Mouse (Mus musculus) hindbrain, embryonic 13.5 days (tissue): ENCODE data around the gene Csrnp1. TPM values are rescaled to one million over a fixed set of nuclear protein-coding genes. Genes with fewer than 3 reads are reported as not detected.
"Not testable (repeated sequence)": the region's sequence is repeated elsewhere in the genome, so short reads cannot be mapped to it uniquely, and the experiment has no call there.

Experiments used
- ATAC-seq: fragments of 200-750 bp; cut with Nextera tagmentation; 2 replicates; pipeline ENCODE4 v1.8.0; 2017; ENCODE audit warnings: moderate TSS enrichment; ENCODE audit not compliant: low FRiP score
- H3K27ac ChIP-seq: fragments of 300-500 bp; sonication (generic); 2 replicates; pipeline ENCODE4 v1.5.1; 2015; ENCODE audit warnings: inconsistent platforms, mild to moderate bottlenecking, moderate library complexity
- H3K27me3 ChIP-seq: fragments of 300-500 bp; sonication (generic); 2 replicates; pipeline ENCODE4 v1.6.1; 2015; ENCODE audit warnings: mild to moderate bottlenecking, inconsistent platforms
- H3K36me3 ChIP-seq: fragments of 300-500 bp; sonication (generic); 2 replicates; pipeline ENCODE4 v1.6.1; 2015; ENCODE audit warnings: mild to moderate bottlenecking, inconsistent platforms
- H3K4me1 ChIP-seq: fragments of 300-500 bp; sonication (generic); replicated peaks from 2 replicates; pipeline ENCODE4 v1.6.1; 2015; ENCODE audit warnings: inconsistent platforms
- H3K4me2 ChIP-seq: fragments of 300-500 bp; sonication (generic); 2 replicates; pipeline ENCODE4 v1.6.1; 2015; ENCODE audit warnings: inconsistent platforms, mild to moderate bottlenecking, moderate library complexity
- H3K4me3 ChIP-seq: fragments of 300-500 bp; sonication (generic); 2 replicates; pipeline ENCODE4 v1.5.1; 2015; ENCODE audit warnings: mild to moderate bottlenecking, inconsistent platforms
- H3K9ac ChIP-seq: fragments of 300-500 bp; sonication (generic); 2 replicates; pipeline ENCODE4 v1.6.1; 2015; ENCODE audit warnings: mild to moderate bottlenecking, inconsistent platforms
- H3K9me3 ChIP-seq: fragments of 300-500 bp; sonication (generic); 2 replicates; pipeline ENCODE4 v1.6.1; 2016; ENCODE audit warnings: inconsistent platforms
- WGBS: fragments of 180-500 bp; shearing (Covaris S2); methylation state at CpG from one replicate; pipeline ENCODE4 v1.1.7; 2015; 5-methylcytosine and 5-hydroxymethylcytosine counted together
- polyA plus RNA-seq: library from polyadenylated mRNA; unstranded; fragments of >200 nt; fragmentation: Nextera tagmentation; extraction: Ambion mirVana; gene quantifications from 2 replicates; pipeline ENCODE4 v1.2.1, GENCODE M21; 2015

The Csrnp1 gene
- polyA plus RNA-seq, 1 experiment from 2014 or later, result 1.7 TPM

DNA sequence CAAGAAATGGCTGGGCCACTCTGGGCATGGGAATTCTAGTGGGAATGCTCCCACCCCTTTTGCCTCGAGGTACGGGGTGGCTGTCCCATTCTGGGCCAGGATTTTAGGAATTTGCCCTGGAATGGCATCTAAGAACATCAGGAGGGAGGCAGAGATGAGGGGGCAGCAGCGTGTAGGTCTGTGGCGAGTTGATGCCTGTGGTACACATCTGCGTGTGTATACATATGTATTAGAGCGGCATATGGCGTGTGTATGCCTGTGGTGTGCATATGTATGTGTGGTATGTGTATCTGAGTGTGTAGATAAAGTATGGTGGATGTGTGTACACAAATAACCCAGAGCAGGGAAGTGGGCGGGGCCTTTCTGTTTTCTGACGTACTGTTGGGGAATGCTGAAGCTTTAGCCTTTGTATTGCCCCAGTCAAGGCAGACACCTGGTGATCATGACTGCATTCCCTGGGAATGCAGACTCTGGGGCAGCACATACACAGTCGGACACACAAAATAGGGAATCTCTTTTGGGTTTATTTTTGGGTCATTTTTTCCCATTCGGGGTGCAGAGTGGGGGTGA is 28.9 kb upstream of the Csrnp1 start:
- no peaks in the 10 kb centered on the region for H3K9me3 ChIP-seq
- H3K9ac ChIP-seq, result no peak overlapping the region
- H3K27ac ChIP-seq, result no peak overlapping the region
- 0 out of 2 replicates have a peak, but pooled peaks cover 22% of the 10 kb centered on the region for H3K27me3 ChIP-seq
- no peaks in the 10 kb centered on the region for H3K36me3 ChIP-seq
- peaks cover 12% of the 10 kb centered on the region for H3K4me1 ChIP-seq
- no peak overlapping the region for H3K4me2 ChIP-seq
- no peak for ATAC-seq
- WGBS, result 74% methylated on average over 11 of the region's 11 CpGs
- no peak overlapping the region for H3K4me3 ChIP-seq

GRCm38 (mm10) chr9:120012781-120013180 is 28.3 kb upstream of the Csrnp1 start:
- Histone ChIP-seq H3K27me3 (0 out of 2 replicates have a peak, but pooled peaks cover 22% of the 10 kb centered on the region), H3K4me2 (no peak overlapping the region), H3K4me1 (peaks cover 12% of the 10 kb centered on the region), H3K4me3 (no peak overlapping the region), H3K27ac (no peak overlapping the region), H3K9me3 (no peaks in the 10 kb centered on the region), H3K36me3 (no peaks in the 10 kb centered on the region), H3K9ac (no peak overlapping the region)
- 85% methylated on average over 5 of the region's 5 CpGs for WGBS
- ATAC-seq, result no peak

- H3K4me2 ChIP-seq, H3K27ac ChIP-seq, H3K4me3 ChIP-seq, H3K9ac ChIP-seq, ATAC-seq, H3K36me3 ChIP-seq, H3K9me3 ChIP-seq: not testable (repeated sequence)
- 94% methylated on average over 6 of the region's 6 CpGs for WGBS
- 0 out of 2 replicates have a peak, but pooled peaks cover 22% of the 10 kb centered on the region for H3K27me3 ChIP-seq
- peaks cover 11% of the 10 kb centered on the region for H3K4me1 ChIP-seq
Observed at GRCm38 (mm10) chr9:120012161-120012560, 27.7 kb upstream of the Csrnp1 start.

DNA sequence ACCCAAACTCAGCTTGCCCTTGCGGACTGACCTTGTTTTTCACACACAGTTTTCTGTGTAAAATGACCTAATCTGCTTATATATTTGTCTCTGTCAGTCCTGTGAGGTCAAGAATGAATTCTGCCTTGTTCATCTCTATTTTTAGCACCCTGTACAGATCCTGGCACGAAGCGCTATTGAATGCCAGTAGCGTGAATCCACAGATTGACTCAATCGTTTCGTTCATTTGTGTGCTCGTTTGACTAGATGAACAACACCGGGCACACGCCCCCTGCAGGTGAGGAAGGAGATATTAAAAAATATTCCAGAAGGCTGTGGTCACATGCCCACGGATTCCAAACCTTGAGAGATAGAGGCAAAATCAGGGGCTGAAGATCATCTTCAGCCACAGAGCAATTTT is 27.1 kb upstream of the Csrnp1 start:
- H3K36me3 ChIP-seq, result no peaks in the 10 kb centered on the region
- H3K9ac ChIP-seq, result peak overlapping the region; percentile 64
- peak overlapping the region; percentile 71 for H3K4me2 ChIP-seq
- H3K27ac ChIP-seq, result peak overlapping the region; percentile 84
- WGBS, result 1% methylated on average over 10 of the region's 10 CpGs
- peaks cover 8% of the 10 kb centered on the region; the same call in 1 of the 2 replicates for H3K4me1 ChIP-seq
- ATAC-seq, result peak; percentile 76
- H3K9me3 ChIP-seq, result no peaks in the 10 kb centered on the region
- peak overlapping the region; percentile 45 for H3K4me3 ChIP-seq
- H3K27me3 ChIP-seq, result 0 out of 2 replicates have a peak, but pooled peaks cover 22% of the 10 kb centered on the region

DNA sequence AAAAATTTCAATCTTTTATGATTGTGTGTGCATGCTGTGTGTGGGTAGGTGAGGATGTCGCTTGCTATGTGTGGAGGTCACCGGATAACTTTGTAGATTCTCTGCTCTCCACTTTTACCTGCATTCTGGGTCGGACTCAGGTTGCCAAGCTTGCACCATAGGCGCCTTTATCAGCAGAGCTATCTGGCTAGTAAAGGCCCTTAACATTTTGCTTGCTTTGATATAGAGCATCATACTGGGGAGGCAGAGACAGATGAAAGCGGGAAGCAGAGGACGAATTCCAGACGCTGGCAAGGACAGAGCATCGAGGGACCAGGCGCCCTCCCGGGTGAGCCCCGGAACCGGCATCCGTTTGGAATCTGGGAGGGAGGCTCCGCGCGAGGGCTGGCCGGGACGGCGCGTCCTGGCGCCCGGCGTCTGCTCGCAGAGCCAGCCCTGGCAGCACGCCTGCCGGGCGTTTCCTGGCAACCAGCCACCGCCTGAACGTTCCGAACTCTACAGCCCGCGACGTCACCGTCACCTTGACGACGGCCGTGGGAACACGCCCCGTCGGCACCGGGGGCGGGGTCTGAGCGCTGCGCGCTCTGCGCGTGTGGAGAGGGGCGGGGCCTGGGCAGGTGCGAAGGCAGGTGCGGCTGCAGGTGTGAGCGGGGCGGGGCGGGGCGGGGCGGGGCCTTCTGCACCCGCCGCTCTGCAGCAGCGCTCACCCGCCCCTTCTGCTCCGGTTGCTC is 26.5 kb upstream of the Csrnp1 start:
- Histone ChIP-seq H3K4me3 (peak overlapping the region; percentile 45), H3K9me3 (no peaks in the 10 kb centered on the region), H3K36me3 (no peaks in the 10 kb centered on the region), H3K27me3 (0 out of 2 replicates have a peak, but pooled peaks cover 22% of the 10 kb centered on the region), H3K4me1 (peaks cover 8% of the 10 kb centered on the region; the same call in 1 of the 2 replicates), H3K9ac (peak overlapping the region; percentile 64), H3K4me2 (peak overlapping the region; percentile 71), H3K27ac (peak overlapping the region; percentile 84)
- 2% methylated on average over 59 of the region's 60 CpGs for WGBS
- ATAC-seq, result peak; percentile 93

DNA sequence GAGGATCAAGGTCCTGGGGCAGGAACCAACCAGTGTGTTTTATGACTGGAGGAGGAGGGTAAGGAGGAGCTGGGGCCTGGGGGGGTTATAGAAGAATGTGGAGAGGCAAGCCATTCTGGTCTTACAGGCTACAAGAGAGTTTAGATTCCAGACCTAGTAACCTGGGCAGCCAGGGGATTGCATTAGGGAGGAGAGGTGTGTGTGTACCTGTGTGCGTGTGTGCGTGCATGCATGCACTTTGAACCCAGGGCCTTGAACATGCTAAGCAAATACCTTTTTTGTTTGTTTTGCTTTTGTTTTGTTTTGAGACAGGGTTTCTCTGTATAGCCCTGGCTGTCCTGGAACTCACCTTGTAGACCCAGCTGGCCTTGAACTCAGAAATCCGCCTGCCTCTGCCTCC is 25.4 kb upstream of the Csrnp1 start:
- Histone ChIP-seq H3K9me3 (no peaks in the 10 kb centered on the region), H3K27ac (no peak overlapping the region), H3K9ac (no peak overlapping the region), H3K27me3 (0 out of 2 replicates have a peak, but pooled peaks cover 18% of the 10 kb centered on the region), H3K4me1 (peaks cover 8% of the 10 kb centered on the region; the same call in 1 of the 2 replicates), H3K4me2 (no peak overlapping the region), H3K4me3 (no peak overlapping the region), H3K36me3 (no peaks in the 10 kb centered on the region)
- no peak for ATAC-seq
- WGBS, result 98% methylated on average over 3 of the region's 3 CpGs

GRCm38 (mm10) chr9:120009226-120009841 is 24.9 kb upstream of the Csrnp1 start:
- Histone ChIP-seq H3K4me3 (no peak overlapping the region), H3K4me1 (peaks cover 8% of the 10 kb centered on the region; the same call in 1 of the 2 replicates), H3K9ac (no peak overlapping the region), H3K27me3 (0 out of 2 replicates have a peak, but pooled peaks cover 13% of the 10 kb centered on the region), H3K4me2 (no peak overlapping the region), H3K9me3 (no peaks in the 10 kb centered on the region), H3K27ac (no peak overlapping the region), H3K36me3 (no peaks in the 10 kb centered on the region)
- 76% methylated on average over 7 of the region's 7 CpGs for WGBS
- ATAC-seq, result no peak

- Histone ChIP-seq H3K9me3 (no peaks in the 10 kb centered on the region), H3K4me3 (no peak overlapping the region), H3K36me3 (no peaks in the 10 kb centered on the region), H3K4me2 (no peak overlapping the region), H3K27ac (no peak overlapping the region), H3K9ac (no peak overlapping the region), H3K27me3 (0 out of 2 replicates have a peak, but pooled peaks cover 6% of the 10 kb centered on the region), H3K4me1 (peaks cover 8% of the 10 kb centered on the region; the same call in 1 of the 2 replicates)
- no peak for ATAC-seq
- 88% methylated on average over 1 of the region's 1 CpGs for WGBS
Observed at GRCm38 (mm10) chr9:120007833-120008232, 23.4 kb upstream of the Csrnp1 start.

DNA sequence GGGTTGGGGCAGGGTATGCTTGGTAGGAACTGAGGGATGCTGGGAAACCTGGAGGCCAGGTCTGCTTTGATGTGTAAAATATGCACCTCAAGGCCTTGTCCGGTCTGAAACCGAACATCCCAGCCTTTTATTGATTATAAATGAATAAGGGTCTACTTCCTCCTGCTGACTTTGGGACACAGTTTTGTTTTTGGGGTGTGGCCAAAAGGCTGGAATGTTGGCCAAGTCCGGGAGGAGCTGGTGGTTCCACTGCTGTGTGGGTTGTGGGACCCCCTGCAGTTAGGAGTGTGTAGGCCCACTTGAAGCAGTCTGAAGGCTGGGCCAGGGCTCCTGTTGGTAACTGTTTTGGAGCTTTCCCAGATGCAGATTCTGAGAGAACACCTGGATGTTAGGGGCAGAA is 21.5 kb upstream of the Csrnp1 start:
- Histone ChIP-seq H3K4me1 (peaks cover 12% of the 10 kb centered on the region), H3K27me3 (peaks cover 7% of the 10 kb centered on the region; the same call in 1 of the 2 replicates), H3K9ac (no peak overlapping the region), H3K4me2 (no peak overlapping the region), H3K27ac (no peak overlapping the region), H3K4me3 (no peak overlapping the region), H3K9me3 (no peaks in the 10 kb centered on the region), H3K36me3 (no peaks in the 10 kb centered on the region)
- 75% methylated on average over 3 of the region's 3 CpGs for WGBS
- ATAC-seq, result no peak

DNA sequence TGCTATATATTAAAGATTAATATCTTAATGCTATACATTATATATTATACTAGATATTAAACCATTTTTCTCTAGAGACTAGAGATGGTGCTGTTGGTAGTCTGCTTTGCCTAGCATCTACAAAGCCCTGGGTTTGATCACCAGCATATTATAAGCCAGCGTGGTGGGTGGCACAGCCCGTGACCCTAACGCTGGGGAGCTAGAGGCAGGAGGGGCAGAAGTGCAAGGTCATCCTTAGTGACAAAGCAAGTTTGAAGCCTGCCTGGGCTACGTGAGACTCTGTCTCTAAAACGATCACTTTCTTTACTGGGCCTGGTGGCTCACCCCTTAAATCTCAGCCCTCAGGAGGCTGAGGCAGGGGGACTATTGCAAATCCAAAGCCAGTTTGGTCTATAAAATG is 18.4 kb upstream of the Csrnp1 start:
- no peak overlapping the region for H3K4me3 ChIP-seq
- no peak for ATAC-seq
- no peaks in the 10 kb centered on the region for H3K9me3 ChIP-seq
- H3K27me3 ChIP-seq, result peaks cover 19% of the 10 kb centered on the region; the same call in 1 of the 2 replicates
- H3K27ac ChIP-seq, result no peak overlapping the region
- no peaks in the 10 kb centered on the region for H3K36me3 ChIP-seq
- H3K4me1 ChIP-seq, result peaks cover 7% of the 10 kb centered on the region; the same call in 1 of the 2 replicates
- no peak overlapping the region for H3K9ac ChIP-seq
- H3K4me2 ChIP-seq, result no peak overlapping the region
- 80% methylated on average over 5 of the region's 5 CpGs for WGBS

GRCm38 (mm10) chr9:120001945-120002725 is 17.7 kb upstream of the Csrnp1 start:
- H3K36me3 ChIP-seq, result no peaks in the 10 kb centered on the region

More at GRCm38 (mm10) chr9:120001945-120002725, 17.7 kb upstream of the Csrnp1 start:
- Histone ChIP-seq H3K4me3 (peak overlapping the region; percentile 29), H3K4me2 (peak overlapping the region; percentile 47), H3K27me3 (peaks cover 19% of the 10 kb centered on the region; the same call in 1 of the 2 replicates), H3K4me1 (peaks cover 7% of the 10 kb centered on the region; the same call in 1 of the 2 replicates), H3K27ac (no peak overlapping the region), H3K9ac (peak overlapping the region; percentile 44), H3K9me3 (no peaks in the 10 kb centered on the region)
- 0 out of 2 replicates have a peak, but pooled peaks have one; percentile 43 for ATAC-seq
- 12% methylated on average over 31 of the region's 31 CpGs for WGBS
